Mouse (Mus musculus) liver, embryonic 14.5 days (tissue): ENCODE data around the gene Ahrr.

Experiments used
- CTCF ChIP-seq: IDR thresholded peaks from 2 replicates; pipeline ENCODE4 v1.5.1; 2016; ENCODE audit warnings: antibody characterized with exemption, low read depth, control low read depth
- EP300 ChIP-seq: IDR thresholded peaks from 2 replicates; pipeline ENCODE4 v1.6.1; 2016; ENCODE audit warnings: antibody characterized with exemption, low read depth

DNA sequence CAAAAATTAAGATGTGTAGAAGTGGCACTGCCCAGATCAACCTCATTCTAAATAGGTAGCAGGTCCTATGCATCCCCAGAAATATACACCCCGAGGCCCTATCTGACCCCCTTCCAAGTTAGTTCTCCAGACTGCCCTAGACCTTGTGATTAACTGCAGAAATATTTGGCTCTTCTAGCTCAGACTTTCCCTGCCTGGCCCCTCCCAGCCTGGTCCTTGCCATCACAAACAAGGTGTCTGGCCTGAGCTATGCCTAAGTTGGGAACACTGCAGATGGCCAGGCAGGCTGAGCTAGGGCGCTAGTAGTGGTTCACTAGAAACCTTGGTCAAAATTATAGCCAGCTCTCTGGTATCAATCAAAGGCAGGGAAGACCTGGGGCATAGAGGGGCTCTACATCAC lies 124.6 kb downstream of the Ahrr start:
- TF ChIP-seq CTCF (no peak), EP300 (no peak)
